Mouse (Mus musculus) midbrain, embryonic 14.5 days (tissue): Measurements from ENCODE around the gene Ldb1. TPM values are rescaled to one million over a fixed set of nuclear protein-coding genes. Genes with fewer than 3 reads are reported as not detected.
A peak's percentile ranks its signal among the peaks of the same experiment; 100 is the strongest.

ENCODE experiments used
- ATAC-seq: fragments of 200-750 bp; cut with Nextera tagmentation; 2 replicates; pipeline ENCODE4 v1.8.0; 2017; ENCODE audit warnings: moderate number of reproducible peaks, moderate library complexity; ENCODE audit not compliant: low FRiP score, low TSS enrichment
- DNase-seq: peaks from one replicate; pipeline ENCODE4 v3.0.0-alpha.2; 2015
- H3K27ac ChIP-seq: fragments of 300-500 bp; sonication (generic); replicated peaks from 2 replicates; pipeline ENCODE4 v1.5.1; 2014; ENCODE audit warnings: mild to moderate bottlenecking, low read depth, low read length, moderate library complexity
- H3K27me3 ChIP-seq: fragments of 300-500 bp; sonication (generic); 2 replicates; pipeline ENCODE4 v1.6.1; 2014; ENCODE audit warnings: low read length, control low read depth, mixed read lengths; ENCODE audit not compliant: control insufficient read depth, insufficient read depth
- H3K36me3 ChIP-seq: fragments of 300-500 bp; sonication (generic); 2 replicates; pipeline ENCODE4 v1.6.1; 2014; ENCODE audit warnings: low read length, control low read depth; ENCODE audit not compliant: control insufficient read depth, insufficient read depth
- H3K4me1 ChIP-seq: fragments of 300-500 bp; sonication (generic); 2 replicates; pipeline ENCODE4 v1.6.1; 2014; ENCODE audit warnings: mild to moderate bottlenecking, antibody characterized with exemption, low read length, control low read depth; ENCODE audit not compliant: control insufficient read depth, insufficient read depth
- H3K4me2 ChIP-seq: fragments of 300-500 bp; sonication (generic); 2 replicates; pipeline ENCODE4 v1.6.1; 2014; ENCODE audit warnings: mild to moderate bottlenecking, low read length, moderate library complexity
- H3K4me3 ChIP-seq: fragments of 300-500 bp; sonication (generic); replicated peaks from 2 replicates; pipeline ENCODE4 v1.5.1; 2014; ENCODE audit warnings: low read depth, low read length
- H3K9ac ChIP-seq: fragments of 300-500 bp; sonication (generic); replicated peaks from 2 replicates; pipeline ENCODE4 v1.6.1; 2014; ENCODE audit warnings: mild to moderate bottlenecking, low read length, moderate library complexity
- H3K9me3 ChIP-seq: fragments of 300-500 bp; sonication (generic); 2 replicates; pipeline ENCODE4 v1.6.1; 2016; ENCODE audit warnings: low read length, control low read depth, mixed read lengths; ENCODE audit not compliant: control insufficient read depth
- WGBS: fragments of 180-500 bp; shearing (Covaris S2); extraction: QIAGEN DNeasy Blood & Tissue Kit; methylation state at CpG from one replicate; pipeline ENCODE4 v1.1.7; 2014; 5-methylcytosine and 5-hydroxymethylcytosine counted together
- polyA plus RNA-seq: library from polyadenylated mRNA; unstranded; fragments of >200 nt; fragmentation: Nextera tagmentation; extraction: Ambion mirVana; gene quantifications from 2 replicates; pipeline ENCODE4 v1.2.1, GENCODE M21; 2014

The Ldb1 gene
- polyA plus RNA-seq, 1 experiment from 2014 or later = 116 TPM

- Histone ChIP-seq H3K4me2 (peak overlapping the region; percentile 100), H3K36me3 (peaks cover 47% of the 10 kb centered on the region), H3K4me3 (peak overlapping the region; percentile 96), H3K9me3 (no peaks in the 10 kb centered on the region), H3K4me1 (peaks cover 42% of the 10 kb centered on the region), H3K9ac (peak overlapping the region; percentile 91), H3K27ac (0 out of 2 replicates have a peak overlapping the region, but pooled peaks have one; percentile 10), H3K27me3 (no peaks in the 10 kb centered on the region)
- DNase-seq (no peak), ATAC-seq (no peak)
- WGBS = 69% methylated on average over 13 of the region's 13 CpGs
Observed at GRCm38 (mm10) chr19:46036477-46037242, 8.4 kb downstream of the Ldb1 start.

- Histone ChIP-seq H3K4me3 (peak overlapping the region; percentile 96; the same call in 1 of the 2 replicates), H3K9ac (no peak overlapping the region), H3K9me3 (no peaks in the 10 kb centered on the region)
Observed at GRCm38 (mm10) chr19:46035971-46036370, 9.0 kb downstream of the Ldb1 start.

GRCm38 (mm10) chr19:46033911-46034310 lies 11.1 kb downstream of the Ldb1 start:
- no peak overlapping the region for H3K9ac ChIP-seq
- no peak for DNase-seq
- ATAC-seq = no peak
- peaks cover 22% of the 10 kb centered on the region for H3K4me1 ChIP-seq
- WGBS = 97% methylated on average over 11 of the region's 11 CpGs
- no peaks in the 10 kb centered on the region for H3K27me3 ChIP-seq
- H3K4me2 ChIP-seq = no peak overlapping the region
- no peak overlapping the region for H3K27ac ChIP-seq
- H3K4me3 ChIP-seq = no peak overlapping the region
- H3K9me3 ChIP-seq = no peaks in the 10 kb centered on the region
- peaks cover 63% of the 10 kb centered on the region for H3K36me3 ChIP-seq

More at GRCm38 (mm10) chr19:46035971-46036370, 9.0 kb downstream of the Ldb1 start:
- Histone ChIP-seq H3K27me3 (no peaks in the 10 kb centered on the region), H3K4me2 (peak overlapping the region; percentile 100), H3K27ac (no peak overlapping the region), H3K36me3 (peaks cover 52% of the 10 kb centered on the region), H3K4me1 (peaks cover 35% of the 10 kb centered on the region)
- ATAC-seq (no peak), DNase-seq (no peak)
- 95% methylated on average over 13 of the region's 13 CpGs for WGBS

- Histone ChIP-seq H3K27me3 (no peaks in the 10 kb centered on the region), H3K36me3 (peaks cover 63% of the 10 kb centered on the region), H3K4me1 (peaks cover 16% of the 10 kb centered on the region), H3K9ac (no peak overlapping the region), H3K9me3 (no peaks in the 10 kb centered on the region), H3K4me3 (no peak overlapping the region), H3K4me2 (no peak overlapping the region), H3K27ac (no peak overlapping the region)
- no peak for DNase-seq
- no peak for ATAC-seq
- WGBS = 85% methylated on average over 26 of the region's 26 CpGs
Observed at GRCm38 (mm10) chr19:46032731-46033510, 12.1 kb downstream of the Ldb1 start.

GRCm38 (mm10) chr19:46031689-46032432 lies 13.2 kb downstream of the Ldb1 start:
- DNase-seq (no peak), ATAC-seq (no peak; the same call in 1 of the 2 replicates)
- Histone ChIP-seq H3K27ac (no peak overlapping the region), H3K9ac (no peak overlapping the region), H3K9me3 (no peaks in the 10 kb centered on the region), H3K4me2 (no peak overlapping the region), H3K36me3 (peaks cover 63% of the 10 kb centered on the region), H3K27me3 (no peaks in the 10 kb centered on the region), H3K4me1 (peaks cover 8% of the 10 kb centered on the region; the same call in 1 of the 2 replicates), H3K4me3 (no peak overlapping the region)
- WGBS = 68% methylated on average over 9 of the region's 9 CpGs

GRCm38 (mm10) chr19:46030196-46030983 lies 14.6 kb downstream of the Ldb1 start:
- Histone ChIP-seq H3K9ac (no peak overlapping the region), H3K27ac (no peak overlapping the region), H3K4me2 (no peak overlapping the region), H3K4me1 (no peaks in the 10 kb centered on the region), H3K36me3 (peaks cover 54% of the 10 kb centered on the region), H3K4me3 (no peak overlapping the region), H3K27me3 (no peaks in the 10 kb centered on the region), H3K9me3 (no peaks in the 10 kb centered on the region)
- no peak for ATAC-seq
- no peak for DNase-seq
- WGBS = 97% methylated on average over 10 of the region's 10 CpGs

- no peaks in the 10 kb centered on the region for H3K27me3 ChIP-seq
- DNase-seq (no peak), ATAC-seq (no peak)
- H3K4me1 ChIP-seq = no peaks in the 10 kb centered on the region
- WGBS = 95% methylated on average over 1 of the region's 1 CpGs
- no peaks in the 10 kb centered on the region for H3K9me3 ChIP-seq
- peaks cover 46% of the 10 kb centered on the region for H3K36me3 ChIP-seq
- H3K27ac ChIP-seq = no peak overlapping the region
- no peak overlapping the region for H3K4me2 ChIP-seq
- H3K4me3 ChIP-seq = no peak overlapping the region
- H3K9ac ChIP-seq = no peak overlapping the region
Observed at GRCm38 (mm10) chr19:46029652-46030051, 15.4 kb downstream of the Ldb1 start.
